Mouse (Mus musculus): ENCODE data around the gene Osbp2. TPM values are rescaled to one million over a fixed set of nuclear protein-coding genes. Genes with fewer than 3 reads are reported as not detected.
A peak's percentile ranks its signal among the peaks of the same experiment; 100 is the strongest.

Gene Osbp2
- polyA plus RNA-seq, 1 experiment = 1.3 TPM

GRCm38 (mm10) chr11:3894406-3895281, 30.9 kb upstream of the Osbp2 start, which contains the start of the genes 4921536K21Rik and Dusp18:
Gene 4921536K21Rik, minus strand, starts transcription at chr11:3895098.
Gene Dusp18, plus strand, starts transcription at chr11:3895240.
- Histone ChIP-seq H3K4me3 (peak within 1 kb of the TSS; percentile 73), H3ac (ENCODE audit: control insufficient read depth, insufficient read length) (no peak within 1 kb of the TSS), H3K79me2 (ENCODE audit: control insufficient read depth, insufficient read depth) (peaks cover 26% of the 10 kb centered on the region), H3K36me3 (ENCODE audit: control insufficient read depth, insufficient read depth) (peaks cover 20% of the 10 kb centered on the region), H3K27me3 (ENCODE audit: control insufficient read depth, insufficient read depth, insufficient read length) (no peaks in the 10 kb centered on the region), H3K4me2 (ENCODE audit: low read depth) (peak within 1 kb of the TSS; percentile 83)
- TF ChIP-seq TCF3 (IDR thresholded peaks at IDR 0.05; ENCODE audit: insufficient read length, low read depth) (no peak), USF1 (IDR thresholded peaks at IDR 0.05; ENCODE audit: low read depth) (peak; percentile 34), POLR2A (IDR thresholded peaks at IDR 0.05; ENCODE audit: insufficient read length, low read depth) (peak; percentile 64), E2F4 (IDR thresholded peaks at IDR 0.05; ENCODE audit: insufficient read depth) (no peak), POLR2AphosphoS2 (IDR thresholded peaks at IDR 0.05; ENCODE audit: insufficient read length, low read depth) (peak; percentile 70), SRF (IDR thresholded peaks at IDR 0.05; ENCODE audit: control insufficient read depth, insufficient read length, low read depth) (peak; percentile 10), CEBPB (IDR thresholded peaks at IDR 0.05; ENCODE audit: insufficient read depth, poor library complexity, severe bottlenecking) (no peak)

- no peaks in the 10 kb centered on the region for H3K27me3 ChIP-seq (ENCODE audit: control insufficient read depth, insufficient read depth, insufficient read length)
- H3K4me3 ChIP-seq = peak overlapping the region; percentile 73
- H3ac ChIP-seq (ENCODE audit: control insufficient read depth, insufficient read length) = no peak overlapping the region
- no peak for TF ChIP-seq TCF3 (IDR thresholded peaks at IDR 0.05; ENCODE audit: insufficient read length, low read depth)
- TF ChIP-seq TCF12 (IDR thresholded peaks at IDR 0.05; ENCODE audit: insufficient read depth, poor library complexity, severe bottlenecking) = no peak
- TF ChIP-seq MYOD1 (IDR thresholded peaks at IDR 0.05; ENCODE audit: control insufficient read depth in 1 of 3, insufficient read length in 2 of 3, low read depth in 2 of 3) = no peak
- TF ChIP-seq REST (IDR thresholded peaks at IDR 0.05; ENCODE audit: insufficient read depth, insufficient read length) = no peak
- no peak for TF ChIP-seq CEBPB (IDR thresholded peaks at IDR 0.05; ENCODE audit: insufficient read depth, poor library complexity, severe bottlenecking)
- no peak for TF ChIP-seq POLR2AphosphoS2 (IDR thresholded peaks at IDR 0.05; ENCODE audit: insufficient read length, low read depth)
- no peak for TF ChIP-seq USF1 (IDR thresholded peaks at IDR 0.05; ENCODE audit: low read depth)
- no peak for TF ChIP-seq MAX (IDR thresholded peaks at IDR 0.05; ENCODE audit: low read depth)
- no peak for TF ChIP-seq E2F4 (IDR thresholded peaks at IDR 0.05; ENCODE audit: insufficient read depth)
- TF ChIP-seq POLR2A (IDR thresholded peaks at IDR 0.05; ENCODE audit: insufficient read length, low read depth) = no peak
- no peak for TF ChIP-seq SRF (IDR thresholded peaks at IDR 0.05; ENCODE audit: control insufficient read depth, insufficient read length, low read depth)
- TF ChIP-seq MYOG (IDR thresholded peaks at IDR 0.05; ENCODE audit: control insufficient read depth in 1 of 3, insufficient read depth in 1 of 3, insufficient read length in 2 of 3, low read depth in 2 of 3) = no peak
- H3K36me3 ChIP-seq (ENCODE audit: control insufficient read depth, insufficient read depth) = peaks cover 17% of the 10 kb centered on the region
- H3K4me2 ChIP-seq (ENCODE audit: low read depth) = peak overlapping the region; percentile 83
- peaks cover 25% of the 10 kb centered on the region for H3K79me2 ChIP-seq (ENCODE audit: control insufficient read depth, insufficient read depth)
Measured at GRCm38 (mm10) chr11:3893970-3894369, 30.3 kb upstream of the Osbp2 start.

GRCm38 (mm10) chr11:3887331-3887730, 23.6 kb upstream of the Osbp2 start:
- H3K27me3 ChIP-seq (ENCODE audit: control insufficient read depth, insufficient read depth, insufficient read length) = no peaks in the 10 kb centered on the region
- H3ac ChIP-seq (ENCODE audit: control insufficient read depth, insufficient read length) = no peak overlapping the region
- H3K79me2 ChIP-seq (ENCODE audit: control insufficient read depth, insufficient read depth) = no peaks in the 10 kb centered on the region
- no peak overlapping the region for H3K4me2 ChIP-seq (ENCODE audit: low read depth)
- no peak overlapping the region for H3K4me3 ChIP-seq
- H3K36me3 ChIP-seq (ENCODE audit: control insufficient read depth, insufficient read depth) = no peaks in the 10 kb centered on the region
- TF ChIP-seq POLR2AphosphoS2 (IDR thresholded peaks at IDR 0.05; ENCODE audit: insufficient read length, low read depth) (no peak), MAX (IDR thresholded peaks at IDR 0.05; ENCODE audit: low read depth) (no peak), TCF3 (IDR thresholded peaks at IDR 0.05; ENCODE audit: insufficient read length, low read depth) (no peak), POLR2A (IDR thresholded peaks at IDR 0.05; ENCODE audit: insufficient read length, low read depth) (no peak), SRF (IDR thresholded peaks at IDR 0.05; ENCODE audit: control insufficient read depth, insufficient read length, low read depth) (no peak), MYOD1 (IDR thresholded peaks at IDR 0.05; ENCODE audit: control insufficient read depth in 1 of 3, insufficient read length in 2 of 3, low read depth in 2 of 3) (no peak), CEBPB (IDR thresholded peaks at IDR 0.05; ENCODE audit: insufficient read depth, poor library complexity, severe bottlenecking) (no peak), E2F4 (IDR thresholded peaks at IDR 0.05; ENCODE audit: insufficient read depth) (no peak)

- Histone ChIP-seq H3K4me3 (no peak overlapping the region), H3ac (ENCODE audit: control insufficient read depth, insufficient read length) (no peak overlapping the region), H3K4me2 (ENCODE audit: low read depth) (no peak overlapping the region), H3K79me2 (ENCODE audit: control insufficient read depth, insufficient read depth) (no peaks in the 10 kb centered on the region), H3K36me3 (ENCODE audit: control insufficient read depth, insufficient read depth) (no peaks in the 10 kb centered on the region), H3K27me3 (ENCODE audit: control insufficient read depth, insufficient read depth, insufficient read length) (no peaks in the 10 kb centered on the region)
- TF ChIP-seq POLR2AphosphoS2 (IDR thresholded peaks at IDR 0.05; ENCODE audit: insufficient read length, low read depth) (no peak), MAX (IDR thresholded peaks at IDR 0.05; ENCODE audit: low read depth) (no peak), MYOG (IDR thresholded peaks at IDR 0.05; ENCODE audit: control insufficient read depth in 1 of 3, insufficient read depth in 1 of 3, insufficient read length in 2 of 3, low read depth in 2 of 3) (no peak), REST (IDR thresholded peaks at IDR 0.05; ENCODE audit: insufficient read depth, insufficient read length) (no peak), USF1 (IDR thresholded peaks at IDR 0.05; ENCODE audit: low read depth) (no peak), TCF3 (IDR thresholded peaks at IDR 0.05; ENCODE audit: insufficient read length, low read depth) (no peak), POLR2A (IDR thresholded peaks at IDR 0.05; ENCODE audit: insufficient read length, low read depth) (no peak), CEBPB (IDR thresholded peaks at IDR 0.05; ENCODE audit: insufficient read depth, poor library complexity, severe bottlenecking) (no peak), TCF12 (IDR thresholded peaks at IDR 0.05; ENCODE audit: insufficient read depth, poor library complexity, severe bottlenecking) (no peak), E2F4 (IDR thresholded peaks at IDR 0.05; ENCODE audit: insufficient read depth) (no peak)
Measured at GRCm38 (mm10) chr11:3883711-3884110, 20.0 kb upstream of the Osbp2 start.
